Mouse (Mus musculus) lung, postnatal 0 days (tissue): ENCODE measurements around the gene Ints11. TPM values are rescaled to one million over a fixed set of nuclear protein-coding genes. Genes with fewer than 3 reads are reported as not detected.
A peak's percentile ranks its signal among the peaks of the same experiment; 100 is the strongest.

Experiments used
- ATAC-seq: fragments of 200-750 bp; cut with Nextera tagmentation; 2 replicates; pipeline ENCODE4 v1.8.0; 2017; ENCODE audit warnings: moderate library complexity
- DNase-seq: peaks from one replicate; pipeline ENCODE4 v3.0.0-alpha.2; 2016; ENCODE audit warnings: low spot score
- H3K27ac ChIP-seq: fragments of 300-500 bp; sonication (generic); 2 replicates; pipeline ENCODE4 v1.5.1; 2014; ENCODE audit warnings: antibody characterized with exemption, mild to moderate bottlenecking, low read length, mixed read lengths
- H3K27me3 ChIP-seq: fragments of 300-500 bp; sonication (generic); replicated peaks from 2 replicates; pipeline ENCODE4 v1.6.1; 2014; ENCODE audit warnings: low read length, mixed read lengths; ENCODE audit not compliant: insufficient read depth
- H3K36me3 ChIP-seq: fragments of 300-500 bp; sonication (generic); 2 replicates; pipeline ENCODE4 v1.6.1; 2014; ENCODE audit warnings: low read length, mixed read lengths; ENCODE audit not compliant: insufficient read depth
- H3K4me1 ChIP-seq: fragments of 300-500 bp; sonication (generic); 2 replicates; pipeline ENCODE4 v1.6.1; 2014; ENCODE audit warnings: antibody characterized with exemption, low read depth, low read length, mixed read lengths; ENCODE audit not compliant: insufficient read depth
- H3K4me2 ChIP-seq: fragments of 300-500 bp; sonication (generic); replicated peaks from 2 replicates; pipeline ENCODE4 v1.6.1; 2014; ENCODE audit warnings: low read depth, mild to moderate bottlenecking, low read length, moderate library complexity, mixed read lengths
- H3K4me3 ChIP-seq: fragments of 300-500 bp; sonication (generic); 2 replicates; pipeline ENCODE4 v1.5.1; 2014; ENCODE audit warnings: low read depth, low read length
- H3K9ac ChIP-seq: fragments of 300-500 bp; sonication (generic); replicated peaks from 2 replicates; pipeline ENCODE4 v1.6.1; 2014; ENCODE audit warnings: low read depth, mild to moderate bottlenecking
- H3K9me3 ChIP-seq: fragments of 300-500 bp; sonication (generic); 2 replicates; pipeline ENCODE4 v1.6.1; 2016; ENCODE audit warnings: low read length, mixed read lengths
- CTCF ChIP-seq: IDR thresholded peaks from 2 replicates; pipeline ENCODE4 v1.5.1; 2016; ENCODE audit warnings: antibody characterized with exemption, mild to moderate bottlenecking
- EP300 ChIP-seq: IDR thresholded peaks from 2 replicates; pipeline ENCODE4 v1.6.1; 2016; ENCODE audit warnings: antibody characterized with exemption, mild to moderate bottlenecking, control low read depth
- WGBS: fragments of 180-500 bp; shearing (Covaris S2); extraction: QIAGEN DNeasy Blood & Tissue Kit; methylation state at CpG from one replicate; pipeline ENCODE4 v1.1.7; 2014; 5-methylcytosine and 5-hydroxymethylcytosine counted together
- polyA plus RNA-seq: library from polyadenylated mRNA; unstranded; fragments of >200 nt; fragmentation: Nextera tagmentation; extraction: Ambion mirVana; gene quantifications from 2 replicates; pipeline ENCODE4 v1.2.1, GENCODE M21; 2015

The Ints11 gene
- polyA plus RNA-seq, 1 experiment from 2014 or later: 31.7 TPM

- Histone ChIP-seq H3K9me3 (no peaks in the 10 kb centered on the region), H3K4me1 (peaks cover 29% of the 10 kb centered on the region), H3K9ac (no peak overlapping the region), H3K4me3 (no peak overlapping the region), H3K4me2 (no peak overlapping the region), H3K27ac (no peak overlapping the region), H3K27me3 (no peaks in the 10 kb centered on the region), H3K36me3 (peaks cover 18% of the 10 kb centered on the region; the same call in 1 of the 2 replicates)
- ATAC-seq (no peak), DNase-seq (no peak)
- WGBS: 96% methylated on average over 12 of the region's 12 CpGs
- no peak for TF ChIP-seq CTCF
Observed at GRCm38 (mm10) chr4:155896461-155896860, 27.1 kb downstream of the Ints11 start.

GRCm38 (mm10) chr4:155898318-155898717, 29.0 kb downstream of the Ints11 start:
- Histone ChIP-seq H3K4me1 (peaks cover 28% of the 10 kb centered on the region), H3K4me3 (no peak overlapping the region), H3K9me3 (no peaks in the 10 kb centered on the region), H3K36me3 (peaks cover 30% of the 10 kb centered on the region), H3K4me2 (no peak overlapping the region), H3K9ac (no peak overlapping the region), H3K27me3 (no peaks in the 10 kb centered on the region), H3K27ac (no peak overlapping the region)
- 97% methylated on average over 2 of the region's 2 CpGs for WGBS
- TF ChIP-seq EP300 (no peak), CTCF (no peak)
- no peak for DNase-seq
- ATAC-seq: no peak

GRCm38 (mm10) chr4:155899355-155899754, 30.0 kb downstream of the Ints11 start:
- Histone ChIP-seq H3K4me2 (no peak overlapping the region), H3K27me3 (no peaks in the 10 kb centered on the region), H3K27ac (no peak overlapping the region), H3K9ac (no peak overlapping the region), H3K4me1 (peaks cover 17% of the 10 kb centered on the region), H3K9me3 (no peaks in the 10 kb centered on the region), H3K4me3 (no peak overlapping the region), H3K36me3 (peaks cover 40% of the 10 kb centered on the region)
- 94% methylated on average over 7 of the region's 7 CpGs for WGBS
- ATAC-seq: no peak
- DNase-seq: no peak
- TF ChIP-seq EP300: no peak
- TF ChIP-seq CTCF: no peak

GRCm38 (mm10) chr4:155901205-155901604, 31.9 kb downstream of the Ints11 start:
- Histone ChIP-seq H3K9ac (no peak overlapping the region), H3K36me3 (peaks cover 40% of the 10 kb centered on the region), H3K4me3 (no peak overlapping the region), H3K9me3 (no peaks in the 10 kb centered on the region), H3K4me1 (no peaks in the 10 kb centered on the region), H3K4me2 (no peak overlapping the region), H3K27ac (0 out of 2 replicates have a peak overlapping the region, but pooled peaks have one; percentile 52), H3K27me3 (no peaks in the 10 kb centered on the region)
- no peak for TF ChIP-seq CTCF
- TF ChIP-seq EP300: peak; percentile 62
- ATAC-seq: peak; percentile 92
- WGBS: 37% methylated on average over 3 of the region's 3 CpGs
- peak; percentile 74 for DNase-seq

GRCm38 (mm10) chr4:155903246-155903645, 33.9 kb downstream of the Ints11 start:
- DNase-seq (no peak), ATAC-seq (no peak)
- Histone ChIP-seq H3K4me1 (no peaks in the 10 kb centered on the region), H3K27ac (no peak overlapping the region), H3K4me2 (no peak overlapping the region), H3K9me3 (no peaks in the 10 kb centered on the region), H3K4me3 (no peak overlapping the region), H3K9ac (no peak overlapping the region), H3K36me3 (peaks cover 37% of the 10 kb centered on the region), H3K27me3 (no peaks in the 10 kb centered on the region)
- no peak for TF ChIP-seq CTCF
- no peak for TF ChIP-seq EP300
- 96% methylated on average over 12 of the region's 13 CpGs for WGBS

- Histone ChIP-seq H3K9ac (no peak overlapping the region), H3K4me1 (no peaks in the 10 kb centered on the region), H3K36me3 (peaks cover 27% of the 10 kb centered on the region), H3K4me2 (no peak overlapping the region), H3K27me3 (no peaks in the 10 kb centered on the region), H3K9me3 (no peaks in the 10 kb centered on the region), H3K27ac (no peak overlapping the region), H3K4me3 (no peak overlapping the region)
- TF ChIP-seq EP300 (no peak), CTCF (peak; percentile 52)
- WGBS: 91% methylated on average over 13 of the region's 13 CpGs
- no peak for DNase-seq
- no peak for ATAC-seq
Observed at GRCm38 (mm10) chr4:155904318-155905102, 35.2 kb downstream of the Ints11 start.
